Mouse (Mus musculus) neural tube, embryonic 13.5 days (tissue): ENCODE measurements around the gene Topaz1. TPM values are rescaled to one million over a fixed set of nuclear protein-coding genes. Genes with fewer than 3 reads are reported as not detected.

Experiments
- ATAC-seq: fragments of 200-750 bp; cut with Nextera tagmentation; 2 replicates; pipeline ENCODE4 v1.8.0; 2017; ENCODE audit warnings: low read depth, mild to moderate bottlenecking, moderate TSS enrichment, moderate library complexity
- H3K27ac ChIP-seq: fragments of 300-500 bp; sonication (generic); replicated peaks from 2 replicates; pipeline ENCODE4 v1.5.1; 2015; ENCODE audit warnings: moderate library complexity, mild to moderate bottlenecking, inconsistent platforms
- H3K27me3 ChIP-seq: fragments of 300-500 bp; sonication (generic); 2 replicates; pipeline ENCODE4 v1.6.1; 2015; ENCODE audit warnings: mild to moderate bottlenecking, inconsistent platforms
- H3K36me3 ChIP-seq: fragments of 300-500 bp; sonication (generic); 2 replicates; pipeline ENCODE4 v1.6.1; 2015; ENCODE audit warnings: mild to moderate bottlenecking, inconsistent platforms
- H3K4me1 ChIP-seq: fragments of 300-500 bp; sonication (generic); replicated peaks from 2 replicates; pipeline ENCODE4 v1.6.1; 2015; ENCODE audit warnings: inconsistent platforms
- H3K4me2 ChIP-seq: fragments of 300-500 bp; sonication (generic); 2 replicates; pipeline ENCODE4 v1.6.1; 2015; ENCODE audit warnings: inconsistent platforms, mild to moderate bottlenecking, moderate library complexity
- H3K4me3 ChIP-seq: fragments of 300-500 bp; sonication (generic); 2 replicates; pipeline ENCODE4 v1.5.1; 2015; ENCODE audit warnings: mild to moderate bottlenecking, inconsistent platforms
- H3K9ac ChIP-seq: fragments of 300-500 bp; sonication (generic); 2 replicates; pipeline ENCODE4 v1.6.1; 2015; ENCODE audit warnings: moderate library complexity, mild to moderate bottlenecking, inconsistent platforms
- H3K9me3 ChIP-seq: fragments of 300-500 bp; sonication (generic); 2 replicates; pipeline ENCODE4 v1.6.1; 2016; ENCODE audit warnings: inconsistent platforms
- WGBS: fragments of 180-500 bp; shearing (Covaris S2); methylation state at CpG from one replicate; pipeline ENCODE4 v1.1.7; 2015; 5-methylcytosine and 5-hydroxymethylcytosine counted together
- polyA plus RNA-seq: library from polyadenylated mRNA; unstranded; fragments of >200 nt; fragmentation: Nextera tagmentation; extraction: Ambion mirVana; gene quantifications from 2 replicates; pipeline ENCODE4 v1.2.1, GENCODE M21; 2015

The Topaz1 gene
- not detected in 2 replicates for polyA plus RNA-seq

DNA sequence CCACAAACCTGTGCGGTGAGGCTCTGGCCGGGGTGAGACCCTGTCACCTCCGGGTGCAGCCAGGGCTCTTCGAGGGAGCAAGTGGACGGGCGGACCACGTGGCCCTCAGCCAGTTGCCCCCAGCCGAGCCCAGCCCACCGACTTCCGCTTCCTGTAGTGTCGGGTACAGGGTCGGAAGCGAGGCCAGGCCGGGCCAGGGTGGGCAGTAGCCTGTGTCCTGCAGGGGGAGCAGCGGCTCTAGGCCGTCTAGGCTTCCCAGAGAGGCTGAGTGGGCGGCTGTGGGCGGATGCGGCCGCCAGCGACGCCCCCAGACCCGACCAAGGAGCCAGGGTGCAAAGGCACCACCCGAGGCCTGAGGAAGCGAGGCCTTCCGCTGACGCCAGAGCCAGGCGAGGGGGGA is at the start of gene Topaz1:
Gene Topaz1, plus strand, starts transcription at position 287 of the 400 bp plus-strand sequence.
- H3K4me3 ChIP-seq: no peak within 1 kb of the TSS
- H3K27me3 ChIP-seq: no peaks in the 10 kb centered on the region
- 73% methylated on average over 28 of the region's 28 CpGs for whole genome bisulfite sequencing
- ATAC-seq: no peak
- H3K4me2 ChIP-seq: no peak within 1 kb of the TSS
- H3K27ac ChIP-seq: no peak within 1 kb of the TSS
- H3K4me1 ChIP-seq: no peaks in the 10 kb centered on the region
- no peaks in the 10 kb centered on the region for H3K36me3 ChIP-seq
- no peak within 1 kb of the TSS for H3K9ac ChIP-seq
- H3K9me3 ChIP-seq: no peaks in the 10 kb centered on the region

DNA sequence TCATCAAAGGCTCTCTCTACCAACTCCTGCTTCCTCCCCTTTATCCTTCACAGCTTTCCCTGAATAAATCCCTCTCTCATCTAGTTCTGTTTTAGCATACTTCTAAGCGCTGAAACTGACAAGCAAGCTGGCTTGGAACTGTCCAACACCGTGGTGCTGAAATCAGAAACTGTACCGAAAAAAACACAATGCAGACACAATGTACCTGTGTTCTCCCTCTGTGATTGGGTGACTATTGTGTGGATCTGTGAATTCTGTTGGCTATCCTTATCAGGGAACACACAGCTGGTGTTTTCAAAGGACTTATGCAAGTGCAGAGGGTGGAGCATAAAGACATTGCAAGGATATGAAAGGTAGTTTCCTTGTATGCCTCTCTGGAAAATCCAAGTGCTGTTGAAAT is 45.3 kb upstream of the Topaz1 start:
- 6% methylated on average over 3 of the region's 3 CpGs for WGBS
- no peaks in the 10 kb centered on the region for H3K9me3 ChIP-seq
- no peak overlapping the region for H3K27ac ChIP-seq

DNA sequence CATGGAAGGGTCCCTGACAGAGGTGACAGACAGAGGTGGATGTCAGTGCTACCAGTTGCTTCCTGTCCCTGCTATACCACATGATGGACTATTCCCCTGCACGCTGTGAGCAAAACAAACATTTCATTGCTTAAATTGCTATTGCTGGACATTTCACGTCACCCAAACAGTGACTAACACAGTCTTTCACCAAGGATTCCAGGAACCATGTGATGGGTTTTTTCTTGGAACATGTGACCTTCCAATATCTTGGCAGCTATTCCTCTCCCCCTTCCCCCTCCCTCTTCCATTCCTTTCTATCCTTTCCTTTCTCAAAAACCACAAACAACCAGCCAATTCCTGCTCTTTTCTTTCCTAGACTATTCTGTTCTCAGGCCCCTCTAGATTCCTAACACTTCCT is 33.3 kb upstream of the Topaz1 start:
- no peak for ATAC-seq
- Histone ChIP-seq H3K4me3 (no peak overlapping the region), H3K4me2 (no peak overlapping the region), H3K9ac (no peak overlapping the region), H3K4me1 (peaks cover 7% of the 10 kb centered on the region; the same call in 1 of the 2 replicates), H3K9me3 (no peaks in the 10 kb centered on the region), H3K27me3 (peaks cover 7% of the 10 kb centered on the region; the same call in 1 of the 2 replicates), H3K36me3 (no peaks in the 10 kb centered on the region), H3K27ac (no peak overlapping the region)
- WGBS: 43% methylated on average over 2 of the region's 2 CpGs

More for the DNA sequence above, 45.3 kb upstream of the Topaz1 start:
- Histone ChIP-seq H3K9ac (no peak overlapping the region), H3K4me3 (no peak overlapping the region), H3K4me2 (no peak overlapping the region), H3K4me1 (no peaks in the 10 kb centered on the region), H3K27me3 (0 out of 2 replicates have a peak, but pooled peaks cover 4% of the 10 kb centered on the region), H3K36me3 (no peaks in the 10 kb centered on the region)
- ATAC-seq: no peak

DNA sequence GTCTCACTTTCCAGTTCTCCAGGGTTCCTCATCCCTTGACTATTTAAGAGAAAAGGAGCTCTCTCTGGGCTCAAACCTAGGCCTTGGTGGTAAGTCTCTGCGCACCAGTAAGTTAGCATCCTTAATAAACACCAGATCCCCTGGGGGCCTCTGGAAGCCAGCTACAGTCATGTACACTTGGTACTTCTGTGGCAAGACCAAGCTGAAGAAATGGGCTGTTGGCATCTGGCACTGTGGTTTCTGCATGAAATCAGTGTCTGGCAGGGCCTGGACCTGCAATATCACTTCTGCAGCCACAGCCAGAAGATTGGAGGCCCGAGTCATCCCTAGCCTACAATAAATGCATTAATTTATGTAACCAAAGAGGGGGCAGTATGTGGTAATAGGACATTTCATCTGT is 32.1 kb upstream of the Topaz1 start:
- no peak for ATAC-seq
- H3K4me1 ChIP-seq: peaks cover 7% of the 10 kb centered on the region; the same call in 1 of the 2 replicates
- peaks cover 16% of the 10 kb centered on the region for H3K27me3 ChIP-seq
- no peaks in the 10 kb centered on the region for H3K9me3 ChIP-seq
- no peak overlapping the region for H3K9ac ChIP-seq
- no peak overlapping the region for H3K4me3 ChIP-seq
- WGBS: 86% methylated on average over 2 of the region's 2 CpGs
- no peaks in the 10 kb centered on the region for H3K36me3 ChIP-seq
- H3K27ac ChIP-seq: no peak overlapping the region
- H3K4me2 ChIP-seq: no peak overlapping the region

DNA sequence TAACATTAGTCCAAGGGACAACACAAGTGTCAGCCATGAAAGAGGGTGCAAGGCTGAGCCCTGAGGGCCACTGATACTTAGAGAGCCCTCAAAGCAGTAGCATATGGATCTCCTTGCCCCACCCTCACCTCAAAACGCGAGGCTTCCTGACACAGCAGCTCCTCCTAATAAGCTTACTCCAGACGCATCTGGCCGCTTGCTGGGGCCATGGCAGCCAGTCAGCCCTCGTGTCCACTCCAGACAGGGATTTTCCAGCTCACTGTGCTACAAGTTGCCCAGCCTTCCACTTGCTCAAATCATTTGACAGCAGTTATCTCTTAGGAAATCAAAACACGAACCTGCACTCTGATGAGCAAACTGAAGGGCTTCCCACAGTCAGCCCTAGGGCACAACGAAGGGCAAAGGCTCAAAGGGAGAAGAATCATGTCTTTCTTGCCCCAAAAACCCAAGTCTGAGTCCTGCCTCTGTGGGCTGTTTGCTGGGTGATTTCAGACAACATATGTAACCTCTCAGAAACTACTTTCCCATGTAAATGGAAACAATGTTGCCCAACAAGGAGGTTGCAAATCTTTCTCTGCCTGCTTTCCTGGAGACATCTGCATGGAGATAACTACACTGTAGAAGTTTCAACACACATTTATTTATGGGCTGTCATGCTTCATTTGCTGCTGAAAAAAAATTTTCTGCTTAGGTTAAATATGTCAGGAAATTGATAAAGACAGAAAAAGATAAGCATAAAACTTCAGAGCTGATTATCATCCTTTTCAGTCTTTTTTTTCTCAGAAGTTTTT is 30.8 kb upstream of the Topaz1 start:
- WGBS: 45% methylated on average over 7 of the region's 7 CpGs
- ATAC-seq: no peak
- no peak overlapping the region for H3K9ac ChIP-seq

DNA sequence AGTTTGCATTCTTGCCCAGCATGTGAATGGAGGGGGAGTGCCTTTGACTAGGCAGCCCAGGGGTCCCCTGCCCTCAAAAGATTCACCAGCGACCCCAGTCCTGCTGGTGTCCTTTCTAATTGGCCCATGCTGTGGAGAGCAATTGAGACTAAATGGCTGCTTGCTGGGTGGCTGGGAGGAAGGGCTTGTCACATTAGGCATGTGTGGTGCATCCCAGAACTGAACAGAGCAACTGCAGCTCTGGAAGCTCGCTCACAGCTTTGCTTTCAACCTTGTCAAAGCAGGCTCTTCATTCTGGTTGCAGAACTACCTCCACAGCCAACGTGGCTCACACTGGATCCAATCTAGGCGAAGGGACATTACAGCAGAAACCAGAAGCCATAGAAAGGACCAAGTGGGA is 24.9 kb upstream of the Topaz1 start:
- WGBS: 9% methylated on average over 4 of the region's 4 CpGs
- Histone ChIP-seq H3K27ac (no peak overlapping the region), H3K27me3 (peaks cover 48% of the 10 kb centered on the region), H3K4me1 (peaks cover 10% of the 10 kb centered on the region), H3K4me3 (no peak overlapping the region), H3K9ac (no peak overlapping the region), H3K9me3 (no peaks in the 10 kb centered on the region), H3K36me3 (no peaks in the 10 kb centered on the region), H3K4me2 (no peak overlapping the region)
- no peak for ATAC-seq

More for the DNA sequence above, 30.8 kb upstream of the Topaz1 start:
- H3K27me3 ChIP-seq: peaks cover 20% of the 10 kb centered on the region
- no peaks in the 10 kb centered on the region for H3K36me3 ChIP-seq
- no peak overlapping the region for H3K4me3 ChIP-seq
- no peak overlapping the region for H3K4me2 ChIP-seq
- H3K27ac ChIP-seq: no peak overlapping the region
- no peaks in the 10 kb centered on the region for H3K9me3 ChIP-seq
- peaks cover 7% of the 10 kb centered on the region; the same call in 1 of the 2 replicates for H3K4me1 ChIP-seq

DNA sequence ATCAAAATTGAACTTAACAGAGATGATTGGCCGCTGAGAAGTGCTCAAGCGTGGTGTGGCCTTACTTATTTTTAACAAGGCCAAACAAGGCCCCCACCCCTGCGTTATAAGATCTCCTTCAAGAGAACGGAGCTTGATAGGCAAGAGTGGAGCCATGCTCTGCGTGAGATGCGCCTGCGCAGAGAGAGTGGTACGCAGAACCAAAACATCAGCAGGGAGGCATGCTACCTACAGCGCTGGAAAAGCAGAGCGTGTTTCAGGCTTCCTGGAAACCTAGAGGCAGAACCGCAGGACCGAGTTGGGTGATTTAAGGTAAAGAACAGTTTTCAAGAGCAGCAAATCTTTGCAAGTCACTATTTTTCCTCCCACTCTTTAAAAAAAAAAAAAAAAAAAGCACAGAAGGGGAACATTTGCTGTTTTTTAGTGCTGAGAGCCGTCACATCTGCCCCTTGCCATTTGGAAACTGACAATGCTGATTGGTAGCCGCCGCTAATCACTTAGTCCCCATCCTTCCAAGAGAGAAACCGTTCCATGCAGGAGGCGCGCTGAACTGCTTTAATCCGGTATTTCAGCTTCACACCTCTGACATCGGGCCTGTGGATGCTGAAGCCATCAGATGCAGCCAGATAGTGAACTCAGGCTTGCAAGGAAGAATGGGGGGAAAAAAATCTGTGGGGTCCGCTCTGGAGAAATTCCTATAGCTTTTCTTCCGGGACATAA is 21.9 kb upstream of the Topaz1 start:
- ATAC-seq: no peak
- Histone ChIP-seq H3K9me3 (no peaks in the 10 kb centered on the region), H3K27me3 (peaks cover 38% of the 10 kb centered on the region), H3K36me3 (no peaks in the 10 kb centered on the region), H3K4me1 (peaks cover 10% of the 10 kb centered on the region), H3K27ac (no peak overlapping the region), H3K9ac (no peak overlapping the region), H3K4me2 (peak overlapping the region; percentile 38), H3K4me3 (no peak overlapping the region; the same call in 1 of the 2 replicates)
- WGBS: 31% methylated on average over 22 of the region's 22 CpGs

DNA sequence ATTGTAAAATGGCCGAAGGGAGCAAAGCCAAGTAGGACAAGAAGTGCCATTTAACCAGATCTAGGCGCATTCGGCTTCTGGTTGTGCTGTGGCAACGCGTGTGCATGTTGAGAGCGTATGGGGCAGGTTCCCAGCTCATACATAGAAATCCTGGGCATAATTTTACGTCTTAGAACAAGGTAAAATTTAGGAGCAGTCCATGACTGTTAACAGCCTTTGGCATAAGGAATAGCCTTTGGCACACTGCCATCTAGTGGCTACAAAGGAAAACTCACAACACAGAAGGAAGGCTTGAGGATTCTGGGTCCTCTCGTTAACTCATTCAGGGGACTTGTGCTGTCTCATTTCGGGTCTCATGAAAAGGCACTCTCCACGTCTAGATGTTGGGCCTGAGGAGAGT is 17.6 kb upstream of the Topaz1 start:
- peaks cover 10% of the 10 kb centered on the region for H3K4me1 ChIP-seq
- peaks cover 46% of the 10 kb centered on the region for H3K27me3 ChIP-seq
- WGBS: 19% methylated on average over 10 of the region's 10 CpGs
- no peak overlapping the region for H3K9ac ChIP-seq
- H3K27ac ChIP-seq: no peak overlapping the region
- peak overlapping the region; percentile 31; the same call in 1 of the 2 replicates for H3K4me2 ChIP-seq
- no peak overlapping the region for H3K4me3 ChIP-seq
- no peaks in the 10 kb centered on the region for H3K36me3 ChIP-seq
- no peaks in the 10 kb centered on the region for H3K9me3 ChIP-seq
- ATAC-seq: peak; percentile 61

DNA sequence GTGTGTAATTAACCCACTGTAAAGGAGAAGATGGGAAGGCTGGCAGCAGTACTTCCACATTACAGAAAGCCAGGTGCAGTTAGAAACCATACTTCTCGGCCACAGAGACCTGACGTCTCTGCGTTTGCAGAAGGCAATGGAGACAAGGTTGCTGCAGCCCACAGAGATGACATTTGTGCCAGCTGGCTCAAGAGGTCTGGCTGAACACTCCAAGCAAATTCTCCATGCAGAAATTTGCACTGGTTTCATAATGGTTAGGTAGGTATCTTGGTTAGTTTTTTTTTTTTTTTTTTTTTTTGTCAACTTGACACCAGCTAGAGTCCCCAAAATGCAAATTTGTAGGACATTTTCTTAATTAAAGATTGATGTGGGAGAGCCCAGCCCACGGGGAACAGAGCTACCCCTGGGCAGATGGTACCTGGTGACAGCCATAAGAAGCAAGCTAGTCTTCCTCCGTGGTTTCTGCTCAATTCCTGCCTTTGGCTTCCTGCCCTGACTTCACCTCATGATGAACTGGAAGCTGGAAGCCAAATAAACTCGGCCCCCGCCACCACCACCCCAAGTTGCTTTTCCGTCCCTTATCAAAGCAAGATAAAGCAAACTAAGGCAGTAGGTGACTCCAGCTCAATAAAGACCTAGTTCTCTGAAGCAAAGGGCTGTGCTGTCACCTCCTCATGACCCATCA is 14.9 kb upstream of the Topaz1 start:
- no peak for ATAC-seq
- peaks cover 28% of the 10 kb centered on the region for H3K27me3 ChIP-seq
- 73% methylated on average over 8 of the region's 8 CpGs for WGBS
- H3K27ac ChIP-seq: no peak overlapping the region
- no peak overlapping the region for H3K4me3 ChIP-seq
- H3K9ac ChIP-seq: no peak overlapping the region
- no peaks in the 10 kb centered on the region; the same call in 1 of the 2 replicates for H3K4me1 ChIP-seq
- no peak overlapping the region for H3K4me2 ChIP-seq
- no peaks in the 10 kb centered on the region for H3K36me3 ChIP-seq
- no peaks in the 10 kb centered on the region for H3K9me3 ChIP-seq

DNA sequence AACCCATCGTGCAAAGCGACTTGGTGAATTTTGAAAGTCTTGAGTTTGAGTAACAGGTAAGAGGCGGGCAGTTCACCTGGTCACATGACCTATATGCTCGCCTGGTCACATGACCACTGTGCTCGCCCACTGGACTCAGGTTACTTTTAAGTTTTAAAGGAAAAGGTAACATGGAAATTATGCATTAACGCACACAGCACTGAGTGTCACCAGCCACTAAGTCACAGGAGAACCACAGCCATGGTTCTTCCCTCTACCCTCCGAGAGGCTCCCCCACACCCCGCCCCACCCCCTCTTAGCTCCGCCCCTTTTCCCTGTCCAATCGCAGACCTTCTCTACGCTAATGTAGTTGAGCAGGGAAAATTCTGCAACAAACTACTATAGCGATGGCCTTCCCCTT is 13.9 kb upstream of the Topaz1 start:
- 36% methylated on average over 12 of the region's 12 CpGs for WGBS
- Histone ChIP-seq H3K4me3 (0 out of 2 replicates have a peak overlapping the region, but pooled peaks have one; percentile 8), H3K4me1 (no peaks in the 10 kb centered on the region; the same call in 1 of the 2 replicates), H3K9ac (no peak overlapping the region), H3K36me3 (no peaks in the 10 kb centered on the region), H3K4me2 (peak overlapping the region; percentile 24; the same call in 1 of the 2 replicates), H3K27ac (no peak overlapping the region), H3K27me3 (peaks cover 23% of the 10 kb centered on the region), H3K9me3 (no peaks in the 10 kb centered on the region)
- no peak for ATAC-seq

DNA sequence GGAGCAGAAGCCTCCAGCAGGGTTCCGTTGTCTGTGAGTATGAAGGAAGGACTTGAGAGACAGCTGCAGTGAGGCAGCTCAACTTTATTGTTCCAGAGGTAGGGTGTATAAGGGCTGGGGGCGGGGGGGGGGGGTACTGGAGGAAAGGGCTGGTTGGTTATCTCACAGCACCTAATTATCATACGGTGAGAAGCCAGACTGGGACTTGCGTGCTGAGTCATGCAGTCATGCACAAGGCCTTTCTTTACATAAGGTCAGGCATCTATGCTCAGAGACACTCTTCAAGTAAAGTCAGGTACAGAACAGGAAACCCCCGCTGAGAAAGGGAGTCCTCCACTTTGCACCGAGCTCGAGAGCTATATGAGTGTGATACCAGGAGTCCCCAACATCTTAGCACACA is 12.2 kb upstream of the Topaz1 start:
- H3K9me3 ChIP-seq: no peaks in the 10 kb centered on the region
- H3K27me3 ChIP-seq: peaks cover 23% of the 10 kb centered on the region
- H3K9ac ChIP-seq: no peak overlapping the region
- no peak overlapping the region for H3K27ac ChIP-seq
- no peaks in the 10 kb centered on the region for H3K36me3 ChIP-seq
- H3K4me2 ChIP-seq: no peak overlapping the region
- 66% methylated on average over 7 of the region's 7 CpGs for WGBS
- H3K4me3 ChIP-seq: no peak overlapping the region
- no peaks in the 10 kb centered on the region for H3K4me1 ChIP-seq
- ATAC-seq: no peak

DNA sequence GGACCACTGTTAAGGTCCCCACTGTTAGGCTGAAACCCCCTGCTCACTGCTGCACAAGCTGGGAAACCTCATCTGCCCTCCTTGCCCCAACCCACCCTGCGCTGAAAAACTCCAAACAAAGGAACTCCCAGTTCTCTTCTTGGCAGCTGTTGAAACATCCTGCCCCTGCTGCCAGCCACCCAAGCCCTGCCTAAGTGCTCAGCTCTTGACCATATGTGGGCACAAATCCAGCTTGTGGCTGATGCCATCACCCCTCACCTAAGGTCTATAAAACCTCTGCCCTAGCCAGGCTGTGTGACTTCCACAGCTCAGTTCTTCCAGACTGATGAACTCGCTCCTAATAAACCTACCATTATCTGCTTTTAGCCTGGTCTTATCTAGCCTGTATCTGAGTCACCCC is 11.1 kb upstream of the Topaz1 start:
- Histone ChIP-seq H3K27ac (no peak overlapping the region), H3K4me1 (no peaks in the 10 kb centered on the region), H3K4me2 (no peak overlapping the region), H3K9me3 (no peaks in the 10 kb centered on the region), H3K4me3 (no peak overlapping the region), H3K9ac (no peak overlapping the region), H3K36me3 (no peaks in the 10 kb centered on the region), H3K27me3 (peaks cover 13% of the 10 kb centered on the region)
- WGBS: 64% methylated on average over 2 of the region's 2 CpGs
- ATAC-seq: no peak
